Mouse (Mus musculus): ENCODE results near the gene Ywhab. TPM values are rescaled to one million over a fixed set of nuclear protein-coding genes. Genes with fewer than 3 reads are reported as not detected.

Gene Ywhab
- 30.7 and 33.5 TPM in 2 replicates for polyA plus RNA-seq (2012; rRNA removed)

GRCm38 (mm10) chr2:163994654-163994976 lies at the start of gene Ywhab:
Gene Ywhab, plus strand, starts transcription at chr2:163994960.

DNA sequence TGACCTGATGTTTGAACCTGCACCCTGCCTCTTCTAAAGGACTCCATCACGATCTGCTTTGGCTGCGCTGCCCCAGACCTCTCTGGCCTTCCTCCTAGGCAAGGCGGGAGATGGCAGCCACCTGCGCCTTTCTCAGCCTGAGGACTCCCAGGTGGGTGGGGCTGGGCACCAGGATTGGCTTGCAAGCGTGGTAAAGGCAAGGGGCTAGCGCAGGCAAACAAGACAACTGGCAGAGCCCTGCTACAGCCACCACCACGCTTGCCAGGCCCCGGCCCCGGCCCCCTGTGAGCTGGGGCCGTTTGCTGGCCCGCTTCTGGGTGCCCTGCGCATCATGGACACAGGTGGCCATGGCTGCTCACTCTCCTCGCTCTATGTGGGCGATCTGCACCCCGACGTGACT lies 30.4 kb downstream of the Ywhab start, which contains the start of gene Pabpc1l:
Pabpc1l (plus strand) TSS at position 301 of the 400 bp plus-strand sequence.

Other genes with a start within 250 kb of the Ywhab start
- gene Ada, start 244.7 kb upstream of the Ywhab start, polyA plus RNA-seq (2012; rRNA removed) = 11.3 and 14.5 TPM in 2 replicates
- gene Ccn5, start 174.1 kb upstream of the Ywhab start, polyA plus RNA-seq (2012; rRNA removed) = 60.6 and 107 TPM in 2 replicates
- gene Kcnk15, start 141.3 kb upstream of the Ywhab start, polyA plus RNA-seq (2012; rRNA removed) = 1.7 and 2.6 TPM in 2 replicates
- 15.2 and 18.4 TPM in 2 replicates for gene Rims4, start 76.3 kb upstream of the Ywhab start, polyA plus RNA-seq (2012; rRNA removed)
- 4.8 and 5.4 TPM in 2 replicates for gene Pabpc1l, start 30.5 kb downstream of the Ywhab start, polyA plus RNA-seq (2012; rRNA removed)
- gene Stk4, start 75.4 kb downstream of the Ywhab start, polyA plus RNA-seq (2012; rRNA removed) = 11.8 and 14.4 TPM in 2 replicates
- gene Tomm34, start 76.2 kb downstream of the Ywhab start, polyA plus RNA-seq (2012; rRNA removed) = 59.8 and 64.6 TPM in 2 replicates
- gene Kcns1, start 176.2 kb downstream of the Ywhab start, polyA plus RNA-seq (2012; rRNA removed) = 0.33 and 0.40 TPM in 2 replicates
- gene Wfdc5, start 187.8 kb downstream of the Ywhab start, polyA plus RNA-seq (2012; rRNA removed) = not detected in 2 replicates
- gene Wfdc12, start 195.6 kb downstream of the Ywhab start, polyA plus RNA-seq (2012; rRNA removed) = 0.60 TPM in 1 of 2 replicates, not detected in the other
- not detected in 2 replicates for gene Wfdc15a, start 205.2 kb downstream of the Ywhab start, polyA plus RNA-seq (2012; rRNA removed)
- gene Wfdc15b, start 226.7 kb downstream of the Ywhab start, polyA plus RNA-seq (2012; rRNA removed) = 8.0 and 12.6 TPM in 2 replicates
- not detected in 2 replicates for gene Svs2, start 243.5 kb downstream of the Ywhab start, polyA plus RNA-seq (2012; rRNA removed)

Data from ovary, adult 2 months (tissue).